9 mouse cellular contexts compared by ENCODE assay signal in genomic region chr17:79052088-79052812, GRCm38 (mm10). TPM values are rescaled to one million over a fixed set of nuclear protein-coding genes. Genes with fewer than 3 reads are reported as not detected.
DNase-seq lines count a peak whose midpoint lies in the region; ATAC-seq and TF ChIP-seq lines count a peak whose summit lies in the region.
"Had no signal": no experiment of that assay in that cellular context is flagged by ENCODE, and none has a peak within 500 bp of the region (broad histone marks: within the 10 kb centered on the region; RNA-seq: fewer than 3 reads in every experiment).

No protein-coding gene starts in this region.

- no peak for TF ChIP-seq POLR2A in thymus, adult 2 months (IDR thresholded peaks at IDR 0.05; ENCODE audit: control insufficient read depth, extremely low read depth, insufficient read depth, low read length, poor library complexity)

- no peaks in the 10 kb centered on the region for H3K9me3 ChIP-seq in forebrain, postnatal 0 days (ENCODE audit: low read length)
- H3K9me3 ChIP-seq in lung, embryonic 14.5 days (ENCODE audit: low read depth, low read length): no peaks in the 10 kb centered on the region
- H3K9me3 ChIP-seq in neural tube, embryonic 15.5 days (replicated peaks): no peaks in the 10 kb centered on the region

- peak overlapping the region; percentile 70 for H3K4me3 ChIP-seq in forebrain, postnatal 0 days (ENCODE audit: low read depth, low read length)
- H3K4me3 ChIP-seq in lung, embryonic 14.5 days (ENCODE audit: low read depth, low read length): peak overlapping the region; percentile 52
- peak overlapping the region; percentile 75 for H3K4me3 ChIP-seq in neural tube, embryonic 15.5 days (replicated peaks)
- H3K4me3 ChIP-seq in thymus, adult 2 months (ENCODE audit: control insufficient read depth, insufficient read depth, low read length): peak overlapping the region; percentile 66

- no peaks in the 10 kb centered on the region for H3K4me1 ChIP-seq in forebrain, postnatal 0 days (ENCODE audit: insufficient read depth)
- no peaks in the 10 kb centered on the region for H3K4me1 ChIP-seq in lung, embryonic 14.5 days (ENCODE audit: insufficient read depth)
- H3K4me1 ChIP-seq in neural tube, embryonic 15.5 days: peaks cover 13% of the 10 kb centered on the region
- H3K4me1 ChIP-seq in thymus, adult 2 months (replicated peaks; ENCODE audit: control insufficient read depth, insufficient read depth, low read length): peaks cover 6% of the 10 kb centered on the region

- DNase-seq in CD4-positive, CD25-positive, alpha-beta regulatory T cell, adult 2 months (ENCODE audit: low read depth, low spot score): peak; percentile 61
- DNase-seq in c-Kit-positive CD71-negative TER-119-negative erythroid progenitor cells, embryonic 14.5 days (ENCODE audit: low read depth): peak; percentile 41
- peak; percentile 85 for DNase-seq in forebrain, postnatal 0 days
- peak; percentile 59 to 60 for DNase-seq in heart, postnatal 36 days
- peak; percentile 24 to 37 for DNase-seq in layer of hippocampus, adult 8-10 months (ENCODE audit: low spot score in 2 of 2)
- DNase-seq in lung, embryonic 14.5 days: peak; percentile 73
- DNase-seq in thymus, adult 2 months: peak; percentile 72

- H3K9ac ChIP-seq in forebrain, postnatal 0 days: peak overlapping the region; percentile 76
- H3K9ac ChIP-seq in lung, embryonic 14.5 days: peak overlapping the region; percentile 47
- H3K9ac ChIP-seq in neural tube, embryonic 15.5 days (replicated peaks): peak overlapping the region; percentile 79

- no peaks in the 10 kb centered on the region for H3K27me3 ChIP-seq in forebrain, postnatal 0 days (ENCODE audit: insufficient read depth, low read length)
- peaks cover 10% of the 10 kb centered on the region; the same call in 1 of the 2 replicates for H3K27me3 ChIP-seq in lung, embryonic 14.5 days (ENCODE audit: insufficient read depth, low read length)
- H3K27me3 ChIP-seq in neural tube, embryonic 15.5 days (replicated peaks): no peaks in the 10 kb centered on the region
- H3K27me3 ChIP-seq in thymus, adult 2 months (ENCODE audit: control insufficient read depth, insufficient read depth, low read length): no peaks in the 10 kb centered on the region
- H3K27me3 ChIP-seq: Patski had no signal

- no peaks in the 10 kb centered on the region for H3K36me3 ChIP-seq in forebrain, postnatal 0 days (ENCODE audit: insufficient read depth)
- H3K36me3 ChIP-seq in lung, embryonic 14.5 days (ENCODE audit: insufficient read depth): no peaks in the 10 kb centered on the region
- H3K36me3 ChIP-seq in neural tube, embryonic 15.5 days: no peaks in the 10 kb centered on the region
- H3K36me3 ChIP-seq in thymus, adult 2 months (ENCODE audit: control insufficient read depth, insufficient read depth, low read length): no peaks in the 10 kb centered on the region

- peak; percentile 99 for ATAC-seq in forebrain, postnatal 0 days
- ATAC-seq in lung, embryonic 14.5 days (ENCODE audit: insufficient read depth): peak; percentile 95
- peak; percentile 95 for ATAC-seq in neural tube, embryonic 15.5 days (ENCODE audit: low FRiP score)
- ATAC-seq: Patski had no signal

- WGBS in forebrain, postnatal 0 days: 1% methylated on average over 45 of the region's 45 CpGs
- 1% methylated on average over 45 of the region's 45 CpGs for WGBS in lung, embryonic 14.5 days
- WGBS in neural tube, embryonic 15.5 days: under 1% methylated on average over 45 of the region's 45 CpGs
- 2% methylated on average over 45 of the region's 45 CpGs for WGBS in thymus, adult 2 months

- TF ChIP-seq CTCF in forebrain, postnatal 0 days (IDR thresholded peaks at IDR 0.05; ENCODE audit: low read depth): peak; percentile 45; the same call in 1 of the 2 replicates
- TF ChIP-seq CTCF in lung, embryonic 14.5 days (IDR thresholded peaks at IDR 0.05; ENCODE audit: low read depth): peak; percentile 38
- 0 out of 2 replicates have a peak, but pooled peaks have one; percentile 15 for TF ChIP-seq CTCF in thymus, adult 2 months (IDR thresholded peaks at IDR 0.05; ENCODE audit: borderline replicate concordance, control insufficient read depth, extremely low read depth, insufficient read depth, low read length, poor library complexity)

- intact Hi-C loops in heart, postnatal 36 days (cut with DNase I): no loop called here

- H3K27ac ChIP-seq in forebrain, postnatal 0 days (ENCODE audit: low read depth, low read length): peak overlapping the region; percentile 88
- no peak overlapping the region for H3K27ac ChIP-seq in lung, embryonic 14.5 days (ENCODE audit: low read depth)
- peak overlapping the region; percentile 82 for H3K27ac ChIP-seq in neural tube, embryonic 15.5 days (replicated peaks)
- no peak overlapping the region for H3K27ac ChIP-seq in thymus, adult 2 months (ENCODE audit: control insufficient read depth, insufficient read depth, low read length)

- H3K4me2 ChIP-seq in forebrain, postnatal 0 days (ENCODE audit: low read depth): peak overlapping the region; percentile 94
- peak overlapping the region; percentile 97 for H3K4me2 ChIP-seq in lung, embryonic 14.5 days
- H3K4me2 ChIP-seq in neural tube, embryonic 15.5 days: peak overlapping the region; percentile 94

RNA-seq across cellular contexts. Expression of gene Qpct, which starts 0.5 kb away (rescaled TPM):
- 24.8 and 26.3 TPM in 2 replicates for total RNA-seq in forebrain, postnatal 0 days (2014; rRNA removed)
- 21.5 and 26.5 TPM in 2 replicates for polyA plus RNA-seq in forebrain, postnatal 0 days (2015; fragmentation: Nextera tagmentation; extraction: Ambion mirVana)
- total RNA-seq in heart, postnatal 36 days (2021): 1 to 10 TPM; 5.7 to 6.7 TPM
- 10 to 100 TPM; 11.6 to 17.3 (median 13.2) TPM for total RNA-seq in layer of hippocampus, adult 8-10 months (2022)
- polyA plus RNA-seq in lung, embryonic 14.5 days (2014; fragmentation: Nextera tagmentation; extraction: Ambion mirVana): 8.0 and 8.9 TPM in 2 replicates
- 24.3 and 24.5 TPM in 2 replicates for polyA plus RNA-seq in neural tube, embryonic 15.5 days (2015; fragmentation: Nextera tagmentation; extraction: Ambion mirVana)
- polyA plus RNA-seq in thymus, adult 2 months (2012; rRNA removed): 2.3 and 2.7 TPM in 2 replicates

RNA-seq across cellular contexts. Expression of gene Prkd3, which starts 31.6 kb away (rescaled TPM):
- total RNA-seq in forebrain, postnatal 0 days (2014; rRNA removed): 28.2 and 29.7 TPM in 2 replicates
- polyA plus RNA-seq in forebrain, postnatal 0 days (2015; fragmentation: Nextera tagmentation; extraction: Ambion mirVana): 8.6 and 9.6 TPM in 2 replicates
- 10 to 100 TPM; 17.9 to 18.3 TPM for total RNA-seq in heart, postnatal 36 days (2021)
- 10 to 100 TPM; 13.5 to 16.7 (median 15.2) TPM for total RNA-seq in layer of hippocampus, adult 8-10 months (2022)
- 52.4 and 52.6 TPM in 2 replicates for polyA plus RNA-seq in lung, embryonic 14.5 days (2014; fragmentation: Nextera tagmentation; extraction: Ambion mirVana)
- 9.4 and 14.5 TPM in 2 replicates for polyA plus RNA-seq in neural tube, embryonic 15.5 days (2015; fragmentation: Nextera tagmentation; extraction: Ambion mirVana)
- 16.8 TPM in 2 replicates for polyA plus RNA-seq in thymus, adult 2 months (2012; rRNA removed)

Comparison
In these comparisons a context has a peak if more than half of its experiments do, and no peak if none do; other contexts are left out.
1. DNase-seq: peak in every context shown above with its lines; median percentile 85 in forebrain, postnatal 0 days; 73 in lung, embryonic 14.5 days; 72 in thymus, adult 2 months; 61 in CD4-positive, CD25-positive, alpha-beta regulatory T cell, adult 2 months; 60 in heart, postnatal 36 days; 41 in c-Kit-positive CD71-negative TER-119-negative erythroid progenitor cells, embryonic 14.5 days; 30 in layer of hippocampus, adult 8-10 months.
2. H3K27ac ChIP-seq: peak in forebrain, postnatal 0 days (single experiment) and neural tube, embryonic 15.5 days (single experiment); none in lung, embryonic 14.5 days (single experiment) and thymus, adult 2 months (single experiment).
3. Peak in every context shown above with its lines, with median percentiles within 50 percentile points of each other: ATAC-seq, H3K4me2 ChIP-seq, H3K4me3 ChIP-seq, H3K9ac ChIP-seq and CTCF ChIP-seq.